Mouse (Mus musculus) ES-E14 (cell line): ENCODE results near the gene Kctd5. TPM values are rescaled to one million over a fixed set of nuclear protein-coding genes. Genes with fewer than 3 reads are reported as not detected.
A peak's percentile ranks its signal among the peaks of the same experiment; 100 is the strongest.

ENCODE experiments used
- DNase-seq: peaks from one replicate; pipeline ENCODE4 v3.0.0-alpha.2; 2013; ENCODE audit warnings: low read depth, low spot score
- H3K27ac ChIP-seq: 2 replicates; pipeline ENCODE4 v1.5.1; 2012; ENCODE audit warnings: low read depth, mild to moderate bottlenecking, low read length, moderate library complexity, mixed read lengths; ENCODE audit not compliant: poor library complexity, insufficient read depth, severe bottlenecking
- H3K36me3 ChIP-seq: 2 replicates; pipeline ENCODE4 v1.6.1; 2012; ENCODE audit warnings: mild to moderate bottlenecking, low read length, moderate library complexity, mixed read lengths; ENCODE audit not compliant: control insufficient read depth, poor library complexity, insufficient read depth, severe bottlenecking
- H3K4me1 ChIP-seq, 2 experiments: fragments of 150-350 bp in 1 of 2; sonication (generic) in 1 of 2; 2 replicates each; pipeline ENCODE4 v1.6.1; 2012; ENCODE audit warnings: low read length in 2 of 2, mild to moderate bottlenecking in 1 of 2, mixed read lengths in 1 of 2; ENCODE audit not compliant: control insufficient read depth in 2 of 2, insufficient read depth in 2 of 2, poor library complexity in 1 of 2
- H3K4me3 ChIP-seq, 2 experiments: fragments of 150-350 bp in 1 of 2; sonication (generic) in 1 of 2; 2 replicates each; pipeline ENCODE4 v1.5.1; 2012; ENCODE audit warnings: low read length in 2 of 2, low read depth in 1 of 2, mild to moderate bottlenecking in 1 of 2, mixed read lengths in 1 of 2; ENCODE audit not compliant: insufficient read depth in 1 of 2, poor library complexity in 1 of 2, severe bottlenecking in 1 of 2
- H3K9ac ChIP-seq: 2 replicates; pipeline ENCODE4 v1.6.1; 2012; ENCODE audit warnings: low read depth, mild to moderate bottlenecking, low read length, mixed read lengths; ENCODE audit not compliant: poor library complexity, insufficient read depth, severe bottlenecking
- H3K9me3 ChIP-seq: fragments of 150-350 bp; sonication (generic); 2 replicates; pipeline ENCODE4 v1.6.1; 2012; ENCODE audit warnings: low read depth, mild to moderate bottlenecking, low read length; ENCODE audit not compliant: control insufficient read depth, insufficient read depth
- CHD2 ChIP-seq: IDR thresholded peaks from 2 replicates; pipeline ENCODE4 v1.6.1; 2014; ENCODE audit warnings: mild to moderate bottlenecking, low read depth, low read length, inconsistent platforms
- HCFC1 ChIP-seq: IDR thresholded peaks from 2 replicates; pipeline ENCODE4 v1.6.1; 2012; ENCODE audit warnings: low read length, inconsistent platforms, borderline replicate concordance; ENCODE audit not compliant: insufficient read depth
- MAFK ChIP-seq: IDR thresholded peaks from 2 replicates; pipeline ENCODE4 v1.6.1; 2014; ENCODE audit warnings: mild to moderate bottlenecking, low read depth, low read length, inconsistent platforms; ENCODE audit not compliant: insufficient read depth
- ZC3H11A ChIP-seq: IDR thresholded peaks from 2 replicates; pipeline ENCODE4 v1.6.1; 2012; ENCODE audit warnings: low read depth, mild to moderate bottlenecking, inconsistent platforms, low read length, borderline replicate concordance
- ZNF384 ChIP-seq: IDR thresholded peaks from 2 replicates; pipeline ENCODE4 v1.6.1; 2012; ENCODE audit warnings: low read depth, low read length, inconsistent platforms
- in situ Hi-C, 2 experiments: fragments of 600-800 bp; cut with MboI; formaldehyde crosslinking; loops; one replicate each; pipeline ENCODE4 v1.15.1; 2025; ENCODE audit warnings: low sequenced_read_pairs in 2 of 2, inconsistent platforms in 1 of 2; ENCODE audit not compliant: unreplicated experiment in 2 of 2
- total RNA-seq: library from RNA; depleted of rRNA; stranded (reverse); fragments of 300-350 nt; gene quantifications from 2 replicates; pipeline ENCODE4 v1.2.3, GENCODE M21; 2012; rRNA removed

Gene Kctd5
- total RNA-seq: 34.6 and 42.3 TPM in 2 replicates

DNA sequence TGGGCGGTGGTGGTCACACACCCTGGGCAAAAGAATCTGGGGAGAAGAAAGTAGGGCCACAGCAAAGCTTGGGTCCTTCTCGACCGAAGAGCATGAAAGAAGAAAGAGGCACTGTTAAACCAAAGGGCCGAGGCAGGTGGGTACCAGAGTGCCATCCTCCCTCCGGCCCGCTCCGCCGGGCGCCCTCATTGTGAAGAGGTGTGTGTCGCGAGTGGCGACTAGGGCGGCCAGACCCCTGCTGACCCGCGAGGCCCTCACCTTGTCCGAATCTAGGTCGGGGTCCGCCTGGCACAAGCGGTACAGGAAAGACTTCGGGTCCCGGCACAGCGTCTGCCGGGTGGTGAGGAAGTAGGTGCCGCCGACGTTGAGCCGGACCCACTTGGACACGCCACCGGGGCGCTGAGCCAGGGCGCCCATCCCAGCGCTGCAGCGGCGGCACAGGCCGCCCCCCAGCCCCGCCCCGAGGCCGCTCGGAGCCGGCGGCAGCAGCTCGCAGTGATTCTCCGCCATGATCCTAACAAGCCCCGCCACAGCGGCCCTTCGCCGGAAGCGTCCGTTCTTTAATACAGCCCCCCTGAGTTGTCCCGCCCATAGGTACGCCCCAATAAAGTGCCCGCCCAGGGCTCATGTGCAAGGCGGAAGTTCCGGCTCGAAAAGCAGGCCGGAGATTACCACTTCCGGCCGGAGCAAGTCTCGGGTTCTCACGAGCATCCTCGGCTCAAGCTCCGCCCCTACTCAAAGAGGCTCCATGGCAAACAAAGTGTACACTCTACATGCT is at the start of gene Kctd5:
Kctd5 (minus strand) TSS at position 567 of the 778 bp plus-strand sequence.
- TF ChIP-seq HCFC1 (peak; percentile 89), MAFK (no peak), ZNF384 (no peak), ZC3H11A (no peak), CHD2 (peak; percentile 87)
- H3K27ac ChIP-seq: peak within 1 kb of the TSS; percentile 82; the same call in 1 of the 2 replicates
- no peaks in the 10 kb centered on the region for H3K9me3 ChIP-seq
- peak; percentile 91 for DNase-seq
- in situ Hi-C loops: no loop called here
- H3K9ac ChIP-seq: peak within 1 kb of the TSS; percentile 99
- H3K4me3 ChIP-seq: peak within 1 kb of the TSS; percentile 79 to 100
- peaks cover 4% of the 10 kb centered on the region; the same call in 1 of the 2 replicates for H3K36me3 ChIP-seq
- H3K4me1 ChIP-seq: peaks cover 0 to 3% of the 10 kb centered on the region in 2 experiments; a peak in 1 of 4 replicates

DNA sequence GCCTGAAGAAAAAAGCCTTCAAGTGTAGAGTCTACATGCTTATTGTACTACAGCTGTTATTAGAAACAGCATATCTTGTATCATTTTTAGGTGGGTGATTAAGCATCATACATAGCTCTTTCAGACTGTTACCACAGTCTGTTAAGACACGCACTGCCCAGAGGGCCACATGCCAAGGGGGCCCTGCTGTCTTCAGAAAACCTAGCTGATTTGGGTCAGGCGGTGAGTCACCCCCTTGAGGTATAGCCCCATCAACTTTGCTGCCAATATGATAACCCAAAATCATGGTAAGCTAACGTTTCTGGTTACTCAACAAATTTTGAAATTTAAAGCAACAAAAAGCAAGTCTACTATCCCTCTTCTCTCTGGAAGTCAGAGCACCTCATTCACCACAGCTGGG is 46.2 kb upstream of the Kctd5 start:
- H3K9ac ChIP-seq: no peak overlapping the region
- no peak for TF ChIP-seq CHD2
- TF ChIP-seq ZNF384: no peak
- TF ChIP-seq HCFC1: no peak
- no peak for TF ChIP-seq MAFK
- TF ChIP-seq ZC3H11A: no peak
- in situ Hi-C loops: no loop called here
- no peak for DNase-seq
- peaks cover 0 to 3% of the 10 kb centered on the region in 2 experiments; a peak in 1 of 4 replicates for H3K4me1 ChIP-seq
- no peaks in the 10 kb centered on the region for H3K9me3 ChIP-seq
- no peak overlapping the region for H3K4me3 ChIP-seq
- H3K27ac ChIP-seq: no peak overlapping the region
- H3K36me3 ChIP-seq: no peaks in the 10 kb centered on the region

DNA sequence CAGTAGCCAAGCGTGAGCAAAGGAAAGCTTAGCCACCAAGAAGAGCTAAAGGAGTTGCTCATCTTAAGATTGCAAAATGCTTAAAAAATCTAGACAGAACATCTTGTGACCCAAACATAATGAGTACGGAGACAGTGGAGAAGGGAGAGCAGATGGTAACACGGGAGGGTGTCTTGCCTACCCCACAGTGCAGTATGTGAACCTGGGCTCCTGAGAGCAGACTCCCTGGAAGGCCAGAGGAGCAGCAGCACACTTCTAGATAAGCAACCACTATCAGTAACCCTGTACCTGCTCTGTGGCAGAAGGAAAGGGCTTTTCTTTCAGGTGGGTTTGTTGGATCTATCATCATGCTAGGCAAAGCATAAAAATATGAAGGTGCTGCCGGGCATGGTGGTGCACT is 39.7 kb upstream of the Kctd5 start:
- no peak overlapping the region for H3K27ac ChIP-seq
- no peaks in the 10 kb centered on the region; the same call in 1 of the 2 replicates for H3K36me3 ChIP-seq
- no peak overlapping the region for H3K9ac ChIP-seq
- H3K9me3 ChIP-seq: no peaks in the 10 kb centered on the region
- H3K4me3 ChIP-seq: no peak overlapping the region
- in situ Hi-C loops: no loop called here
- no peak for TF ChIP-seq MAFK
- TF ChIP-seq ZC3H11A: no peak
- no peak for TF ChIP-seq HCFC1
- no peak for TF ChIP-seq CHD2
- no peak for TF ChIP-seq ZNF384
- no peaks in the 10 kb centered on the region for H3K4me1 ChIP-seq
- no peak for DNase-seq

DNA sequence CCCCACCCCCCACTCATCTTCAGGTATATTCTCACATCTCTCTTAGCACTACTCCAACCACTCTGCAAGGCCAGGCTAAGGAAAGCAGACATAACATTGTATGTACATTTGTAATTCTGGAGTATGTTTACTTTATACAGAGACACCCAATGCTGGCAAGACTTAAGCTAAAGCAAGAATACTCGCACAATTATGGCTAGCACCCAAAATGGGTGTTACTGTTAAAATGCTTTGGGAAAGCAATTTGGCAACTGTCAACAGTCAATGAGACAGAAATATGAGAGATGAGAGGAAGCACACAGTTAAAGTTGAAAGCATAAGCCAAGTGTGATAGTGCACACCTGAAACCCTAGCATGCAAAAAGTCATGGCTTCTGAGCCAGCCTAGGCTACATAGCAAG is 38.0 kb upstream of the Kctd5 start:
- DNase-seq: no peak
- in situ Hi-C loops: no loop called here
- H3K27ac ChIP-seq: no peak overlapping the region
- no peak overlapping the region for H3K4me3 ChIP-seq
- H3K9me3 ChIP-seq: no peaks in the 10 kb centered on the region
- no peaks in the 10 kb centered on the region for H3K4me1 ChIP-seq
- H3K9ac ChIP-seq: no peak overlapping the region
- H3K36me3 ChIP-seq: no peaks in the 10 kb centered on the region; the same call in 1 of the 2 replicates
- TF ChIP-seq MAFK (no peak), ZC3H11A (no peak), HCFC1 (no peak), CHD2 (no peak), ZNF384 (no peak)
